Mouse (Mus musculus) forebrain, embryonic 11.5 days (tissue): ENCODE data around the gene Nipsnap1. TPM values are rescaled to one million over a fixed set of nuclear protein-coding genes. Genes with fewer than 3 reads are reported as not detected.

Source experiments
- ATAC-seq: fragments of 200-750 bp; cut with Nextera tagmentation; replicated peaks from 2 replicates; pipeline ENCODE4 v1.8.0; 2017; ENCODE audit warnings: moderate TSS enrichment; ENCODE audit not compliant: low FRiP score
- DNase-seq: peaks from one replicate; pipeline ENCODE4 v3.0.0-alpha.2; 2017; ENCODE audit warnings: low spot score
- H3K27ac ChIP-seq: fragments of 300-500 bp; sonication (generic); 2 replicates; pipeline ENCODE4 v1.5.1; 2014; ENCODE audit warnings: low read depth, low read length
- H3K27me3 ChIP-seq: fragments of 300-500 bp; sonication (generic); 2 replicates; pipeline ENCODE4 v1.6.1; 2014; ENCODE audit warnings: mild to moderate bottlenecking, low read length, mixed read lengths; ENCODE audit not compliant: control insufficient read depth, insufficient read depth
- H3K36me3 ChIP-seq: fragments of 300-500 bp; sonication (generic); 2 replicates; pipeline ENCODE4 v1.6.1; 2014; ENCODE audit warnings: mild to moderate bottlenecking, low read length, moderate library complexity, mixed read lengths; ENCODE audit not compliant: control insufficient read depth, insufficient read depth
- H3K4me1 ChIP-seq: fragments of 300-500 bp; sonication (generic); replicated peaks from 2 replicates; pipeline ENCODE4 v1.6.1; 2014; ENCODE audit warnings: low read length, mixed read lengths; ENCODE audit not compliant: control insufficient read depth, insufficient read depth
- H3K4me2 ChIP-seq: fragments of 300-500 bp; sonication (generic); 2 replicates; pipeline ENCODE4 v1.6.1; 2014; ENCODE audit warnings: low read depth, mild to moderate bottlenecking, low read length, moderate library complexity, mixed read lengths; ENCODE audit not compliant: severe bottlenecking
- H3K4me3 ChIP-seq: fragments of 300-500 bp; sonication (generic); 2 replicates; pipeline ENCODE4 v1.5.1; 2014; ENCODE audit warnings: low read depth, low read length
- H3K9ac ChIP-seq: fragments of 300-500 bp; sonication (generic); 2 replicates; pipeline ENCODE4 v1.6.1; 2014; ENCODE audit warnings: low read length
- H3K9me3 ChIP-seq: fragments of 300-500 bp; sonication (generic); 2 replicates; pipeline ENCODE4 v1.6.1; 2016; ENCODE audit warnings: low read length, mixed read lengths; ENCODE audit not compliant: control insufficient read depth
- WGBS: fragments of 180-500 bp; shearing (Covaris S2); extraction: QIAGEN DNeasy Blood & Tissue Kit; methylation state at CpG from one replicate; pipeline ENCODE4 v1.1.7; 2014; 5-methylcytosine and 5-hydroxymethylcytosine counted together
- polyA plus RNA-seq: library from polyadenylated mRNA; unstranded; fragments of >200 nt; fragmentation: Nextera tagmentation; extraction: Ambion mirVana; gene quantifications from 2 replicates; pipeline ENCODE4 v1.2.1, GENCODE M21; 2014

Nipsnap1 gene
- polyA plus RNA-seq, 1 experiment from 2014 or later: 80.0 TPM

DNA sequence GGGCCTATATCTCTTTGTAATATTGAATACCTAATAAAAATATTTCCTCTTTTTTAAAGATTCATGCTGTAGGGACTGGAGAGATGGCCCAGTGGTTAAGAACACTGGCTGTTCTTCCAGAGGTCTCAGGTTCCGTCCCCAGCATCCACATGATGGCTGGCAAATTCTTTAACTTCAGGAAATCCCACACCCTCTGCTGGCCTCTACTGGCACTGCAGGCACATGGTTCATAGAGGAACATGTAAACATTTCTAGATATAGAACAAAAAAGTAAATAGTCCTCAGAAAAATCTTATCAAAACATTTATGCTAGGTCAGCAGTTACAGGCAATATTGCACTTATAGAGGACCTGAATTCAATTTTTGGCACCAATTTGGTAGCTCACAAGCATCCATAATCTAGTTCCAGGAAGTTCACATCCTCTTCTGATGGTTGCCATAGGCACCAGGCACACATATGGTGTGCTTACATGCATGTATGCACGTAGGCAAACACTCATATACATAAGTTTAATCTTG lies 11.7 kb downstream of the Nipsnap1 start:
- H3K4me1 ChIP-seq: no peaks in the 10 kb centered on the region
- ATAC-seq: no peak
- H3K27ac ChIP-seq: no peak overlapping the region
- H3K4me3 ChIP-seq: no peak overlapping the region
- no peaks in the 10 kb centered on the region for H3K9me3 ChIP-seq
- H3K9ac ChIP-seq: no peak overlapping the region
- H3K27me3 ChIP-seq: no peaks in the 10 kb centered on the region
- H3K4me2 ChIP-seq: no peak overlapping the region
- peaks cover 2% of the 10 kb centered on the region; the same call in 1 of the 2 replicates for H3K36me3 ChIP-seq
- peak; percentile 72 for DNase-seq
- WGBS: 78% methylated on average over 2 of the region's 2 CpGs

DNA sequence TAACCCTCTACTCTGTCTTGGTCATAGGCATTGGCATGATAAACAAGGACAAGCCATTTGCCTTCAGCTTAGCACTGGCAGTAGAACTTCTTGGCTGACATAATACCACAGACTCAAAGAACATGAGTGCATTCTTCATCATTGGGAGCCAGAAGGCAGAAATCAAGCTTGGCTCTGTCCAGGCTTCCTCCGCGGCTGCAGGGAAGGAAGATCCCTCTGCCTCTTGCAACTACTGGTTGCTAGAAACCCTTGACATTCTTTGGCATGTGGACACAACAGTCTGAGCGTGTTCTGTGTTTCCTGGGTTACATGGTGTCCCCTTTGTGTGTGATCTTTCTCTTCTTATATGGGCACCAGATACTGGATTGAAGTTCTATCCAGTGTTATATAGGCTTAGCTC lies 13.2 kb downstream of the Nipsnap1 start:
- 93% methylated on average over 3 of the region's 3 CpGs for WGBS
- H3K36me3 ChIP-seq: peaks cover 2% of the 10 kb centered on the region; the same call in 1 of the 2 replicates
- no peak for ATAC-seq

DNA sequence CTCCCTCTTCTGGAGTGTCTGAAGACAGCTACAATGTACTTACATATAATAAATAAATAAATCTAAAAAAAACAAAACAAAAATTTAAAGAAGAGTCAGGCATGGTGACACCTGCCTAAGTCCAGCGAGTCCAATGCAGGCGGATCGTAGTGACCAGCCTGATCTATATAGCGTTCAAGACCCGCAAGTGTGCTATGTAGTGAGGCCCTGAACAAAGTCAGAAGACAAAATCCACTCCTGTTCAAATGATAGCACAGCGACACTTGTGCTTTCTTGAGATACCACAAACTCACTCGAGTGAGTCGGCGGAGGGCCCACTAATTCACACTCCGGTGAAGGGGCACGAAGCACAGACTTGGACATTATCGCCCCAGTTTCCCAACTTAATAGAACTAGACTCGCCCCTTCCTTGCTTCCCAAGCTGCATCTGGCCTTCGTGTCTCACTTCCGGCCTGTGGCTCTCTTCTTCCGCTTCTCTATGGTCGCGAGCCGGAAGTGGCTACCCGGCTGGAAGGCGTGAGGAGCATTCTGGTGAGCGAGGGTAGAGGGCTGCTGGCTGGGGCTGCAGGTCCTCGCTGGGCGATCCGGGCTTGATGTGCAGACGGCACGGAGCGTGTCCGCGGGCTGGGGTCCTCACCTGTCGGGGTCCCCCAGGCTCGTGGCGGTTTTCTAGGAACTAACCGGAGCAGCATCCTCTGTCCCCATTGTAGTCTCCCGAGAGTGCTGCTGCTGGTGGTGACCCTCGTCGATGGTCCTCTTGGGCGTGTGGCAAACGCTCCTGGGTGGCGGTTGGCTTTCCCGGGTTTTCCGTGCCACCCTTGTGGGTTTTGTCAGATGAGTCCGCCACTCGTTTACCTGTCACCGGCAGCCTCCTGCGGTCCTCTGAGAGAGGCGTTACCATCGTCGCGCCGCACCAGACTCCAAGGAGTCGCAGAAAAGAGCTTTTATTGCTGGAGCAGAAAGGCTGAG lies 21.4 kb downstream of the Nipsnap1 start, which contains the start of gene Thoc5:
TSS of gene Thoc5 (plus strand) at position 473 of the 969 bp plus-strand sequence.
- peak; percentile 91 for ATAC-seq
- 3% methylated on average over 52 of the region's 52 CpGs for WGBS
- H3K36me3 ChIP-seq: peaks cover 5% of the 10 kb centered on the region

More for the DNA sequence above, 13.2 kb downstream of the Nipsnap1 start:
- Histone ChIP-seq H3K9me3 (no peaks in the 10 kb centered on the region), H3K27me3 (no peaks in the 10 kb centered on the region), H3K4me1 (no peaks in the 10 kb centered on the region), H3K4me3 (no peak overlapping the region), H3K4me2 (no peak overlapping the region), H3K27ac (no peak overlapping the region), H3K9ac (no peak overlapping the region)
- no peak for DNase-seq

DNA sequence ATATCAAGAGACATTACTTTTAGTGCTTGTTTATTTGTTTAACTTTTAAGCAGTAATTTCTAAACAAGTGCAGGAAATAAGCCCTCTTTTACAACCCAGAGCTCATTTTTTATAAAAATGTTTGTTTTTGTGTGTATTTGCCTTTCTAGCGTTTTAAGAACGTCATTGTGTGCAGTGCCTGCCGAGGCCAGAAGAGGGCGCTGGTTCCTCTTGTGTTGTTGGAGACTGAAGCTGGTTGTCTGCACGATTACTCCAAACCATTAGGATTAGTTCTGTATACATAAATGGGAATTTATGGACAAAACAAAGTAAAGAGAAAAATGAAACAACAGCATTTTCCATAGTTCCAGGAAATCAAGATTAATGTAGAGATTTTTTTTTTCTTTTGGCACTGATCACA lies 26.7 kb downstream of the Nipsnap1 start:
- WGBS: 70% methylated on average over 5 of the region's 5 CpGs
- no peak overlapping the region for H3K27ac ChIP-seq
- ATAC-seq (no peak), DNase-seq (no peak)
- H3K4me1 ChIP-seq: no peaks in the 10 kb centered on the region
- H3K27me3 ChIP-seq: no peaks in the 10 kb centered on the region
- H3K9ac ChIP-seq: no peak overlapping the region
- no peak overlapping the region for H3K4me3 ChIP-seq
- no peak overlapping the region for H3K4me2 ChIP-seq
- H3K36me3 ChIP-seq: peaks cover 12% of the 10 kb centered on the region
- H3K9me3 ChIP-seq: no peaks in the 10 kb centered on the region

More for the DNA sequence above, 21.4 kb downstream of the Nipsnap1 start, which contains the start of gene Thoc5:
- peak; percentile 84 for DNase-seq
- no peaks in the 10 kb centered on the region for H3K27me3 ChIP-seq
- H3K27ac ChIP-seq: peak within 1 kb of the TSS; percentile 64
- peak within 1 kb of the TSS; percentile 87 for H3K4me3 ChIP-seq
- peak within 1 kb of the TSS; percentile 87 for H3K9ac ChIP-seq
- peak within 1 kb of the TSS; percentile 81 for H3K4me2 ChIP-seq
- H3K9me3 ChIP-seq: no peaks in the 10 kb centered on the region
- no peaks in the 10 kb centered on the region for H3K4me1 ChIP-seq

DNA sequence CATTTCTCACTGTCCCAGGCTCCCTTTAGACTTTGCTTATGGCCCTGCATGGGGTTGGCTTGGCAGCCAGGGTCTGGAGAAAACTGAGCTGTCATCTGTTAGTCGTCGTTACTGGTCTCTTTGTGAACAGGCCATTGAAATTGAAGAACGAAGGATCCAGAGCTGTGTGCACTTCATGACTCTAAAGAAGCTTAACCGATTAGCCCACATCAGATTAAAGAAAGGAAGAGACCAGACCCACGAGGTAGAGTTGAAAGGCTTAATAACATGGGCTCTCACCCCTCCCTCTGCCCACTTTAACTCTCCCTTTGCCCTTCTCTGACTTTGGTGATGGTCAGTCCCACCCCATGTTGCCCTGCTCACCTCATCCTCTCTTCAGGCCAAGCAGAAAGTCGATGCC lies 28.2 kb downstream of the Nipsnap1 start:
- no peak overlapping the region for H3K27ac ChIP-seq
- no peak for DNase-seq
- ATAC-seq: no peak
- peaks cover 12% of the 10 kb centered on the region for H3K36me3 ChIP-seq
- no peaks in the 10 kb centered on the region for H3K9me3 ChIP-seq
- H3K9ac ChIP-seq: no peak overlapping the region
- no peaks in the 10 kb centered on the region for H3K4me1 ChIP-seq
- H3K27me3 ChIP-seq: no peaks in the 10 kb centered on the region
- 76% methylated on average over 6 of the region's 6 CpGs for WGBS
- no peak overlapping the region for H3K4me2 ChIP-seq
- H3K4me3 ChIP-seq: no peak overlapping the region

DNA sequence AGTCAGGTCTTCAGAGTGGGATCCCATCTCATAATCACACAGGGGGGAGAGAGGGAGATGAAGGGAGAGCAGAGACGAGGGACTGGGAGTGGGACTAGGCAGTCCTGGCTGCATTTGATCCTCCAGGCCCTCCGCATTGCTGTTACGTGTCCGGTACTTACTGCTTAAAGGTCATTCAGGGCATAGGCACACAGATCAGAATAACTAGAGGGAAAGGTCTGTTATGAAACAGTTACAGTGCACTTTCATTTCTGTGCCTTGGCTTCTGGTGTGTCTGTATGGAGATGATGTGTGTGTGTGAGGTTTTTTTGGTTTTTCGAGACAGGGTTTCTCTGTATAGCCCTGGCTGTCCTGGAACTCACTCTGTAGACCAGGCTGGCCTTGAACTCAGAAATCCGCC lies 32.5 kb downstream of the Nipsnap1 start:
- Histone ChIP-seq H3K9ac (no peak overlapping the region), H3K4me2 (no peak overlapping the region), H3K4me3 (no peak overlapping the region), H3K9me3 (no peaks in the 10 kb centered on the region), H3K27ac (no peak overlapping the region), H3K36me3 (peaks cover 7% of the 10 kb centered on the region), H3K27me3 (no peaks in the 10 kb centered on the region), H3K4me1 (no peaks in the 10 kb centered on the region)
- DNase-seq (no peak), ATAC-seq (no peak)
- WGBS: 92% methylated on average over 6 of the region's 6 CpGs

DNA sequence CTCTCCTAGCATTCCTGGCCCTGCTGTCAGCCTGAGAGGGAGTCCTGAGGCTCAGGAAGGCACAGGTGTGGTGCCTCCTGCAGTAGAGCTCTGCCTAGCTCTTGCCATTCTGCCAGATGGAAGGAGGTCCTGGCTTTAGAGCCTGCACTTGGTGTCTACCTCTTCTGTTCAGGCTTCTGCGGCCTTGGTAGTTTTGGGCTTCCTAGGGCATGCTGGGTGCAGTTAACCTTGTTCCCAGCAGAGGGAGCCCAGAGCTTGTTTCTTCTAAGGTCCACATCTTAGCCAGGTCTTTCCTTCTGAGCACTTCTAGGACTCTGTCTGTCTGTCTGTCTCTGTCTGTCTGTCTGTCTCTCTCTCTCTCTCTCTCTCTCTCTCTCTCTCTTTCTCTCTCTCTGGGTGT lies 42.3 kb downstream of the Nipsnap1 start:
- 47% methylated on average over 1 of the region's 1 CpGs for WGBS
- H3K4me2 ChIP-seq: no peak overlapping the region
- no peak overlapping the region for H3K9ac ChIP-seq
- no peak overlapping the region for H3K4me3 ChIP-seq
- DNase-seq: peak; percentile 73
- no peaks in the 10 kb centered on the region for H3K27me3 ChIP-seq
- H3K9me3 ChIP-seq: no peaks in the 10 kb centered on the region
- peaks cover 12% of the 10 kb centered on the region for H3K36me3 ChIP-seq
- no peaks in the 10 kb centered on the region for H3K4me1 ChIP-seq
- ATAC-seq: no peak
- H3K27ac ChIP-seq: no peak overlapping the region

DNA sequence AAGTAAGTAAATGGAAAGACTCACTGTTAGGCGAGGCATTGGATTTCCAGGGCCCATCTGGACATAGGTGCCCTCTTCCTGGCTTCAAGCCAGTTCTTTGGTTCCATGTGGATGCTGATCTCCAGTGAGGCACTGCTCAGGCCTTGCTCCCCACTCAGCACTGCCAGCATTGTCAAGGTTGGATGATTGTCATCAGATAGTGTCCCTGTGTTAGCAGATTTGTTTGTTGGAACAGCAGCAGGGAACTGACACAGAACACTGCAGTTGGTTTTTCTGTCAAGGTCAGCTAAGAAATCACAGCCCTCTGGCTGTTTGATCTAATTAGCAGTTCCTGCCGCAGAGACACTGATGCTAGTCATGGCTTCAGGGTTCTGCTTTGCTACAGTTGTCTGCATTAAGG lies 47.5 kb downstream of the Nipsnap1 start:
- Histone ChIP-seq H3K27me3 (no peaks in the 10 kb centered on the region), H3K4me2 (no peak overlapping the region), H3K4me1 (no peaks in the 10 kb centered on the region), H3K36me3 (peaks cover 19% of the 10 kb centered on the region), H3K27ac (no peak overlapping the region), H3K4me3 (no peak overlapping the region), H3K9me3 (no peaks in the 10 kb centered on the region), H3K9ac (no peak overlapping the region)
- DNase-seq (no peak), ATAC-seq (no peak)
- WGBS: 81% methylated on average over 2 of the region's 2 CpGs
